Comparison of ENCODE assay signal across 11 mouse cellular contexts in genomic region chr4:131191106-131191880, GRCm38 (mm10).
DNase-seq lines count a peak whose midpoint lies in the region; ATAC-seq and TF ChIP-seq lines count a peak whose summit lies in the region.
"Had no signal": no experiment of that assay in that cellular context is flagged by ENCODE, and none has a peak within 500 bp of the region (broad histone marks: within the 10 kb centered on the region; RNA-seq: fewer than 3 reads in every experiment).

No protein-coding gene starts in this region.

- no peaks in the 10 kb centered on the region for H3K9me3 ChIP-seq in forebrain, embryonic 12.5 days
- no peaks in the 10 kb centered on the region for H3K9me3 ChIP-seq in forebrain, embryonic 15.5 days
- H3K9me3 ChIP-seq in neural tube, embryonic 13.5 days = no peaks in the 10 kb centered on the region
- no peaks in the 10 kb centered on the region for H3K9me3 ChIP-seq in neural tube, embryonic 15.5 days (replicated peaks)
- H3K9me3 ChIP-seq: liver, embryonic 15.5 days; midbrain, embryonic 13.5 days had no signal

- TF ChIP-seq POLR2A in heart, adult 2 months (IDR thresholded peaks at IDR 0.05; ENCODE audit: insufficient read depth, low read depth, low read length) = no peak

- TF ChIP-seq EP300 in heart, adult 2 months (IDR thresholded peaks at IDR 0.05; ENCODE audit: insufficient read depth, low read depth, low read length) = no peak

- DNase-seq in heart, adult 2 months = peak; percentile 38 to 46
- no peak for DNase-seq in kidney, adult 8-10 months
- DNase-seq in gastrocnemius, postnatal 10 days = no peak

- no peak overlapping the region for H3K9ac ChIP-seq in forebrain, embryonic 12.5 days
- H3K9ac ChIP-seq in forebrain, embryonic 15.5 days (replicated peaks) = no peak overlapping the region
- H3K9ac ChIP-seq in neural tube, embryonic 13.5 days = no peak overlapping the region
- no peak overlapping the region for H3K9ac ChIP-seq in neural tube, embryonic 15.5 days (replicated peaks)
- no peak overlapping the region for H3K9ac ChIP-seq in heart, adult 2 months (ENCODE audit: low read depth, low read length)
- H3K9ac ChIP-seq: liver, embryonic 15.5 days; midbrain, embryonic 13.5 days had no signal

- no peak overlapping the region for H3K27ac ChIP-seq in forebrain, embryonic 12.5 days
- H3K27ac ChIP-seq in forebrain, embryonic 15.5 days (replicated peaks) = no peak overlapping the region
- H3K27ac ChIP-seq in neural tube, embryonic 13.5 days (replicated peaks) = no peak overlapping the region
- no peak overlapping the region for H3K27ac ChIP-seq in neural tube, embryonic 15.5 days (replicated peaks)
- peak overlapping the region; percentile 60 for H3K27ac ChIP-seq in heart, adult 2 months
- H3K27ac ChIP-seq: left cerebral cortex, adult 2 months; liver, embryonic 15.5 days; midbrain, embryonic 13.5 days had no signal

- ATAC-seq in forebrain, embryonic 12.5 days (ENCODE audit: low FRiP score) = 0 out of 2 replicates have a peak, but pooled peaks have one; percentile 20
- ATAC-seq in forebrain, embryonic 15.5 days (replicated peaks) = no peak
- peak; percentile 49; the same call in 1 of the 2 replicates for ATAC-seq in neural tube, embryonic 13.5 days (ENCODE audit: low read depth)
- ATAC-seq in neural tube, embryonic 15.5 days (ENCODE audit: low FRiP score) = no peak
- no peak for ATAC-seq in inflammation-experienced regulatory T-cells, adult 6 months
- ATAC-seq: midbrain, embryonic 13.5 days had no signal

- intact Hi-C loops in heart, adult 2 months (cut with DNase I) = no loop called here

- H3K36me3 ChIP-seq in forebrain, embryonic 12.5 days (replicated peaks) = no peaks in the 10 kb centered on the region
- H3K36me3 ChIP-seq in forebrain, embryonic 15.5 days = no peaks in the 10 kb centered on the region
- H3K36me3 ChIP-seq in neural tube, embryonic 13.5 days = no peaks in the 10 kb centered on the region
- H3K36me3 ChIP-seq in neural tube, embryonic 15.5 days = no peaks in the 10 kb centered on the region
- no peaks in the 10 kb centered on the region for H3K36me3 ChIP-seq in heart, adult 2 months (ENCODE audit: control insufficient read depth, insufficient read depth, low read length)
- H3K36me3 ChIP-seq: liver, embryonic 15.5 days; midbrain, embryonic 13.5 days had no signal

- H3K27me3 ChIP-seq in forebrain, embryonic 12.5 days = no peaks in the 10 kb centered on the region
- H3K27me3 ChIP-seq in forebrain, embryonic 15.5 days = no peaks in the 10 kb centered on the region
- H3K27me3 ChIP-seq in neural tube, embryonic 13.5 days = no peaks in the 10 kb centered on the region
- no peaks in the 10 kb centered on the region for H3K27me3 ChIP-seq in neural tube, embryonic 15.5 days (replicated peaks)
- H3K27me3 ChIP-seq in heart, adult 2 months (ENCODE audit: control insufficient read depth, insufficient read depth, low read length) = no peaks in the 10 kb centered on the region
- H3K27me3 ChIP-seq: liver, embryonic 15.5 days; midbrain, embryonic 13.5 days had no signal

- H3K4me1 ChIP-seq in forebrain, embryonic 12.5 days = peaks cover 4% of the 10 kb centered on the region; the same call in 1 of the 2 replicates
- H3K4me1 ChIP-seq in forebrain, embryonic 15.5 days = peaks cover 8% of the 10 kb centered on the region; the same call in 1 of the 2 replicates
- H3K4me1 ChIP-seq in neural tube, embryonic 13.5 days (replicated peaks) = peaks cover 13% of the 10 kb centered on the region
- peaks cover 5% of the 10 kb centered on the region; the same call in 1 of the 2 replicates for H3K4me1 ChIP-seq in neural tube, embryonic 15.5 days
- H3K4me1 ChIP-seq in heart, adult 2 months (ENCODE audit: control insufficient read depth, insufficient read depth, low read length) = no peaks in the 10 kb centered on the region
- H3K4me1 ChIP-seq: liver, embryonic 15.5 days; midbrain, embryonic 13.5 days had no signal

- H3K4me3 ChIP-seq in forebrain, embryonic 12.5 days (replicated peaks) = no peak overlapping the region
- no peak overlapping the region for H3K4me3 ChIP-seq in forebrain, embryonic 15.5 days
- H3K4me3 ChIP-seq in neural tube, embryonic 13.5 days = no peak overlapping the region
- H3K4me3 ChIP-seq in neural tube, embryonic 15.5 days (replicated peaks) = no peak overlapping the region
- no peak overlapping the region for H3K4me3 ChIP-seq in heart, adult 2 months
- H3K4me3 ChIP-seq: left cerebral cortex, adult 2 months; liver, embryonic 15.5 days; midbrain, embryonic 13.5 days had no signal

- 76% methylated on average over 13 of the region's 13 CpGs for whole genome bisulfite sequencing in forebrain, embryonic 12.5 days
- WGBS in forebrain, embryonic 15.5 days = 54% methylated on average over 13 of the region's 13 CpGs
- WGBS in neural tube, embryonic 13.5 days = 59% methylated on average over 13 of the region's 13 CpGs
- 54% methylated on average over 13 of the region's 13 CpGs for WGBS in neural tube, embryonic 15.5 days
- 37% methylated on average over 13 of the region's 13 CpGs for WGBS in heart, adult 2 months

- H3K4me2 ChIP-seq in forebrain, embryonic 12.5 days = no peak overlapping the region
- H3K4me2 ChIP-seq in forebrain, embryonic 15.5 days (replicated peaks) = no peak overlapping the region
- H3K4me2 ChIP-seq in neural tube, embryonic 13.5 days = no peak overlapping the region
- no peak overlapping the region for H3K4me2 ChIP-seq in neural tube, embryonic 15.5 days
- H3K4me2 ChIP-seq: liver, embryonic 15.5 days; midbrain, embryonic 13.5 days had no signal

- no peaks in the 10 kb centered on the region for H3K79me2 ChIP-seq in heart, adult 2 months (replicated peaks; ENCODE audit: control insufficient read depth, insufficient read depth, low read length)

- TF ChIP-seq CTCF in heart, adult 2 months (IDR thresholded peaks at IDR 0.05) = no peak

Comparison
In these comparisons a context has a peak if more than half of its experiments do, and no peak if none do; other contexts are left out.
1. ATAC-seq: peak in forebrain, embryonic 12.5 days (single experiment) and neural tube, embryonic 13.5 days (single experiment); none in forebrain, embryonic 15.5 days (single experiment), neural tube, embryonic 15.5 days (single experiment) and inflammation-experienced regulatory T-cells, adult 6 months (single experiment).
2. DNase-seq: peak in heart, adult 2 months (2 of 2); none in kidney, adult 8-10 months (0 of 2) and gastrocnemius, postnatal 10 days (single experiment).